Mouse (Mus musculus): ENCODE results near the gene Nr2e1. TPM values are rescaled to one million over a fixed set of nuclear protein-coding genes. Genes with fewer than 3 reads are reported as not detected.
A peak's percentile ranks its signal among the peaks of the same experiment; 100 is the strongest.

Gene Nr2e1
- polyA plus RNA-seq (2015; fragmentation: Nextera tagmentation; extraction: Ambion mirVana): 0.13 and 0.99 TPM in 2 replicates

GRCm38 (mm10) chr10:42583157-42583872 is at the start of gene Nr2e1, which contains the start of gene Ostm1:
Nr2e1 (minus strand) TSS chr10:42583632.
Ostm1 (plus strand) TSS chr10:42583822.
- ATAC-seq: no peak
- H3K36me3 ChIP-seq (ENCODE audit: control insufficient read depth, insufficient read depth, low read length): no peaks in the 10 kb centered on the region
- H3K9ac ChIP-seq (ENCODE audit: low read depth, low read length): no peak within 1 kb of the TSS
- H3K4me3 ChIP-seq (ENCODE audit: low read length): peak within 1 kb of the TSS; percentile 16
- H3K4me2 ChIP-seq (ENCODE audit: low read length): peak within 1 kb of the TSS; percentile 38
- peaks cover 2% of the 10 kb centered on the region; the same call in 1 of the 2 replicates for H3K4me1 ChIP-seq (ENCODE audit: control insufficient read depth, insufficient read depth, low read depth, low read length)
- no peak within 1 kb of the TSS for H3K27ac ChIP-seq (ENCODE audit: low read depth, low read length)
- H3K9me3 ChIP-seq (ENCODE audit: control insufficient read depth, low read length): no peaks in the 10 kb centered on the region
- WGBS: under 1% methylated on average over 43 of the region's 43 CpGs
- peaks cover 48% of the 10 kb centered on the region for H3K27me3 ChIP-seq (replicated peaks; ENCODE audit: control insufficient read depth, insufficient read depth, low read length)

GRCm38 (mm10) chr10:42632453-42633360 is 49.3 kb upstream of the Nr2e1 start:
- Histone ChIP-seq H3K27me3 (replicated peaks; ENCODE audit: control insufficient read depth, insufficient read depth, low read length) (peaks cover 53% of the 10 kb centered on the region), H3K4me3 (ENCODE audit: low read length) (peak overlapping the region; percentile 22), H3K27ac (ENCODE audit: low read depth, low read length) (no peak overlapping the region), H3K9me3 (ENCODE audit: control insufficient read depth, low read length) (no peaks in the 10 kb centered on the region), H3K4me2 (ENCODE audit: low read length) (peak overlapping the region; percentile 48), H3K36me3 (ENCODE audit: control insufficient read depth, insufficient read depth, low read length) (no peaks in the 10 kb centered on the region), H3K9ac (ENCODE audit: low read depth, low read length) (no peak overlapping the region), H3K4me1 (ENCODE audit: control insufficient read depth, insufficient read depth, low read depth, low read length) (peaks cover 11% of the 10 kb centered on the region)
- peak; percentile 46; the same call in 1 of the 2 replicates for ATAC-seq
- under 1% methylated on average over 39 of the region's 39 CpGs for WGBS

GRCm38 (mm10) chr10:42631754-42632452 is 48.5 kb upstream of the Nr2e1 start:
- Histone ChIP-seq H3K9ac (ENCODE audit: low read depth, low read length) (no peak overlapping the region), H3K9me3 (ENCODE audit: control insufficient read depth, low read length) (no peaks in the 10 kb centered on the region), H3K4me1 (ENCODE audit: control insufficient read depth, insufficient read depth, low read depth, low read length) (peaks cover 11% of the 10 kb centered on the region), H3K27ac (ENCODE audit: low read depth, low read length) (no peak overlapping the region), H3K27me3 (replicated peaks; ENCODE audit: control insufficient read depth, insufficient read depth, low read length) (peaks cover 54% of the 10 kb centered on the region), H3K36me3 (ENCODE audit: control insufficient read depth, insufficient read depth, low read length) (no peaks in the 10 kb centered on the region), H3K4me2 (ENCODE audit: low read length) (peak overlapping the region; percentile 48), H3K4me3 (ENCODE audit: low read length) (peak overlapping the region; percentile 17)
- 2% methylated on average over 42 of the region's 42 CpGs for WGBS
- ATAC-seq: no peak

- H3K27me3 ChIP-seq (replicated peaks; ENCODE audit: control insufficient read depth, insufficient read depth, low read length): peaks cover 62% of the 10 kb centered on the region
- no peak overlapping the region for H3K9ac ChIP-seq (ENCODE audit: low read depth, low read length)
- no peak overlapping the region for H3K4me3 ChIP-seq (ENCODE audit: low read length)
- 2% methylated on average over 19 of the region's 19 CpGs for WGBS
- H3K9me3 ChIP-seq (ENCODE audit: control insufficient read depth, low read length): no peaks in the 10 kb centered on the region
- H3K4me1 ChIP-seq (ENCODE audit: control insufficient read depth, insufficient read depth, low read depth, low read length): peaks cover 10% of the 10 kb centered on the region
- no peak overlapping the region for H3K4me2 ChIP-seq (ENCODE audit: low read length)
- no peak for ATAC-seq
- H3K27ac ChIP-seq (ENCODE audit: low read depth, low read length): no peak overlapping the region
- no peaks in the 10 kb centered on the region for H3K36me3 ChIP-seq (ENCODE audit: control insufficient read depth, insufficient read depth, low read length)
These were observed 47.3 kb upstream of the Nr2e1 start for GRCm38 (mm10) chr10:42630596-42631355.

GRCm38 (mm10) chr10:42625907-42626306 is 42.5 kb upstream of the Nr2e1 start:
- Histone ChIP-seq H3K27ac (ENCODE audit: low read depth, low read length) (no peak overlapping the region), H3K9ac (ENCODE audit: low read depth, low read length) (no peak overlapping the region), H3K9me3 (ENCODE audit: control insufficient read depth, low read length) (no peaks in the 10 kb centered on the region), H3K4me3 (ENCODE audit: low read length) (no peak overlapping the region), H3K27me3 (replicated peaks; ENCODE audit: control insufficient read depth, insufficient read depth, low read length) (peaks cover 57% of the 10 kb centered on the region), H3K4me1 (ENCODE audit: control insufficient read depth, insufficient read depth, low read depth, low read length) (no peaks in the 10 kb centered on the region), H3K36me3 (ENCODE audit: control insufficient read depth, insufficient read depth, low read length) (no peaks in the 10 kb centered on the region), H3K4me2 (ENCODE audit: low read length) (no peak overlapping the region)
- no peak for ATAC-seq
- 86% methylated on average over 2 of the region's 2 CpGs for WGBS

- Histone ChIP-seq H3K9ac (ENCODE audit: low read depth, low read length) (no peak overlapping the region), H3K4me2 (ENCODE audit: low read length) (no peak overlapping the region), H3K36me3 (ENCODE audit: control insufficient read depth, insufficient read depth, low read length) (no peaks in the 10 kb centered on the region), H3K4me1 (ENCODE audit: control insufficient read depth, insufficient read depth, low read depth, low read length) (peaks cover 5% of the 10 kb centered on the region), H3K27me3 (replicated peaks; ENCODE audit: control insufficient read depth, insufficient read depth, low read length) (peaks cover 44% of the 10 kb centered on the region), H3K9me3 (ENCODE audit: control insufficient read depth, low read length) (peaks cover 2% of the 10 kb centered on the region; the same call in 1 of the 2 replicates), H3K27ac (ENCODE audit: low read depth, low read length) (no peak overlapping the region), H3K4me3 (ENCODE audit: low read length) (no peak overlapping the region)
- WGBS: 34% methylated on average over 2 of the region's 2 CpGs
- no peak for ATAC-seq
These were observed 34.9 kb upstream of the Nr2e1 start for GRCm38 (mm10) chr10:42618291-42618690.

- Histone ChIP-seq H3K4me2 (ENCODE audit: low read length) (no peak overlapping the region), H3K36me3 (ENCODE audit: control insufficient read depth, insufficient read depth, low read length) (no peaks in the 10 kb centered on the region), H3K9me3 (ENCODE audit: control insufficient read depth, low read length) (peaks cover 5% of the 10 kb centered on the region; the same call in 1 of the 2 replicates), H3K4me1 (ENCODE audit: control insufficient read depth, insufficient read depth, low read depth, low read length) (peaks cover 5% of the 10 kb centered on the region), H3K4me3 (ENCODE audit: low read length) (no peak overlapping the region), H3K27ac (ENCODE audit: low read depth, low read length) (no peak overlapping the region), H3K27me3 (replicated peaks; ENCODE audit: control insufficient read depth, insufficient read depth, low read length) (peaks cover 59% of the 10 kb centered on the region), H3K9ac (ENCODE audit: low read depth, low read length) (no peak overlapping the region)
- no peak for ATAC-seq
- WGBS: 10% methylated on average over 9 of the region's 9 CpGs
These were observed 31.3 kb upstream of the Nr2e1 start for GRCm38 (mm10) chr10:42614766-42615165.

- H3K4me3 ChIP-seq (ENCODE audit: low read length): peak overlapping the region; percentile 35
- WGBS: under 1% methylated on average over 30 of the region's 40 CpGs
- no peaks in the 10 kb centered on the region for H3K36me3 ChIP-seq (ENCODE audit: control insufficient read depth, insufficient read depth, low read length)
- peak overlapping the region; percentile 61 for H3K4me2 ChIP-seq (ENCODE audit: low read length)
- peaks cover 5% of the 10 kb centered on the region; the same call in 1 of the 2 replicates for H3K9me3 ChIP-seq (ENCODE audit: control insufficient read depth, low read length)
- 0 out of 2 replicates have a peak, but pooled peaks have one; percentile 48 for ATAC-seq
- H3K9ac ChIP-seq (ENCODE audit: low read depth, low read length): peak overlapping the region; percentile 41; the same call in 1 of the 2 replicates
- peaks cover 5% of the 10 kb centered on the region for H3K4me1 ChIP-seq (ENCODE audit: control insufficient read depth, insufficient read depth, low read depth, low read length)
- H3K27ac ChIP-seq (ENCODE audit: low read depth, low read length): no peak overlapping the region
- peaks cover 54% of the 10 kb centered on the region for H3K27me3 ChIP-seq (replicated peaks; ENCODE audit: control insufficient read depth, insufficient read depth, low read length)
These were observed 30.4 kb upstream of the Nr2e1 start for GRCm38 (mm10) chr10:42613639-42614381.

All from hindbrain, embryonic 16.5 days (tissue).